Mouse (Mus musculus) CD8-positive naive resting alpha-beta T cell, adult 2 months (primary cell): ENCODE data around the gene Chm.
"Not testable (repeated sequence)": the region's sequence is repeated elsewhere in the genome, so short reads cannot be mapped to it uniquely, and the experiment has no call there.

ENCODE experiments used
- DNase-seq, 2 experiments: peaks; one replicate each; pipeline ENCODE4 v3.0.0; 2022; ENCODE audit warnings: low read depth in 2 of 2, low spot score in 2 of 2

Gene Chm

GRCm38 (mm10) chrX:113185230-113185985 lies at the start of gene Chm:
Chm (minus strand) TSS chrX:113185517.
- peak; percentile 35 to 54 for DNase-seq

GRCm38 (mm10) chrX:113193901-113194300 lies 8.6 kb upstream of the Chm start:
- no peak for DNase-seq

GRCm38 (mm10) chrX:113184569-113185229 lies 618 bp downstream of the Chm start:
- DNase-seq, result no peak

- DNase-seq, result not testable (repeated sequence)
These were observed 4.5 kb downstream of the Chm start for GRCm38 (mm10) chrX:113180856-113181255.

GRCm38 (mm10) chrX:113172766-113173165 lies 12.6 kb downstream of the Chm start:
- DNase-seq, result no peak

GRCm38 (mm10) chrX:113172271-113172670 lies 13.0 kb downstream of the Chm start:
- no peak for DNase-seq

GRCm38 (mm10) chrX:113160268-113160860 lies 25.0 kb downstream of the Chm start:
- no peak for DNase-seq

- DNase-seq, result no peak
These were observed 101.1 kb downstream of the Chm start for GRCm38 (mm10) chrX:113084171-113084570.

- DNase-seq, result no peak
These were observed 109.3 kb downstream of the Chm start for GRCm38 (mm10) chrX:113076053-113076452.

GRCm38 (mm10) chrX:113074823-113075222 lies 110.5 kb downstream of the Chm start:
- no peak for DNase-seq

GRCm38 (mm10) chrX:113003621-113004020 lies 181.7 kb downstream of the Chm start:
- no peak for DNase-seq

GRCm38 (mm10) chrX:113002192-113002591 lies 183.1 kb downstream of the Chm start:
- DNase-seq, result no peak
